Mouse (Mus musculus): Measurements from ENCODE around the gene Suclg2. TPM values are rescaled to one million over a fixed set of nuclear protein-coding genes. Genes with fewer than 3 reads are reported as not detected.

Gene Suclg2
- polyA plus RNA-seq, 1 experiment from 2014 or later: 78.5 TPM

DNA sequence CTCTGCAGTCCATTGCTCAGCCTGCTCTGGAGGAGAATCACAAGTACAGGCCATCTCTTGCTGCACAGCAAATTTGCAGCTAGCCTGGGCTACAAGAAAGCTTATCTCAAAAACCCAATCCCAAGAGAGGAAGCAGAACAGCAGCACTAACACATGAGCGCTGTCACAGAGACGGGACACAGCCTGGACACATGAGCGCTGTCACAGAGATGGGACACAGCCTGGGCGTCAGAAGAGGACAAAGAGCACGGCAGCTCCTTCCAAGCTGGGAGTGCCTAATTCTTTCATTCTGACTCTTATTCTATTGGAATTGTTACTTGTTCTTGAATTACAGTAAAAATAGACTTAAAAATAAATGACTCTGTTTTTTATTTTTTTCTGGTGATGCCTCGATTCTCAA is 126.2 kb downstream of the Suclg2 start:
- no peak for TF ChIP-seq CTCF (IDR thresholded peaks at IDR 0.05; ENCODE audit: low read depth)
- Histone ChIP-seq H3K27ac (ENCODE audit: low read depth) (no peak overlapping the region), H3K4me2 (no peak overlapping the region), H3K27me3 (ENCODE audit: insufficient read depth, low read length) (no peaks in the 10 kb centered on the region), H3K36me3 (ENCODE audit: insufficient read depth) (peaks cover 7% of the 10 kb centered on the region; the same call in 1 of the 2 replicates), H3K9ac (no peak overlapping the region), H3K9me3 (ENCODE audit: low read depth, low read length) (no peaks in the 10 kb centered on the region), H3K4me1 (ENCODE audit: insufficient read depth) (peaks cover 3% of the 10 kb centered on the region; the same call in 1 of the 2 replicates), H3K4me3 (ENCODE audit: low read depth, low read length) (no peak overlapping the region)
- DNase-seq (no peak), ATAC-seq (ENCODE audit: insufficient read depth) (no peak)
- 81% methylated on average over 6 of the region's 6 CpGs for WGBS

DNA sequence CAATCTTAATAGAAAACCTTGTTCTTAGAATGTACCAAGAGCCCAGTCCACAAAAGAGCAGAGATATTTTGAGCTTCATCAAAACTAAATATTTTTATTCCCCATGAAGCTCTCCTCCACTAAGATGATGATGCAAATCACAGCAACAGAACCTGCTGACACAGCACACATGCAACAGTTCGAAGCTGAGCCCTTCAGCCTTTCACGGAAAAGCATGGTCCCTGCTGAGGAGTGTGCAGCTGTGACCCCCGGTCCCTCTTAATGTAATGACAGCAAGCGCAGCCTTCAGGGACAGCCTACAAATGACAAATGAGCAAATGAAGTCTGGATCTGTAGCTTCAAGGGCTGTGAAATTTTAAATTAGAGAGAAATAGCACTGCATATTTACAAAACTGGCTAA is 128.1 kb downstream of the Suclg2 start:
- Histone ChIP-seq H3K27me3 (ENCODE audit: insufficient read depth, low read length) (no peaks in the 10 kb centered on the region), H3K27ac (ENCODE audit: low read depth) (no peak overlapping the region), H3K4me2 (no peak overlapping the region), H3K4me3 (ENCODE audit: low read depth, low read length) (no peak overlapping the region), H3K4me1 (ENCODE audit: insufficient read depth) (no peaks in the 10 kb centered on the region), H3K9me3 (ENCODE audit: low read depth, low read length) (no peaks in the 10 kb centered on the region), H3K9ac (no peak overlapping the region), H3K36me3 (ENCODE audit: insufficient read depth) (peaks cover 10% of the 10 kb centered on the region; the same call in 1 of the 2 replicates)
- WGBS: 38% methylated on average over 4 of the region's 4 CpGs
- no peak for TF ChIP-seq CTCF (IDR thresholded peaks at IDR 0.05; ENCODE audit: low read depth)
- DNase-seq (no peak), ATAC-seq (ENCODE audit: insufficient read depth) (no peak)

DNA sequence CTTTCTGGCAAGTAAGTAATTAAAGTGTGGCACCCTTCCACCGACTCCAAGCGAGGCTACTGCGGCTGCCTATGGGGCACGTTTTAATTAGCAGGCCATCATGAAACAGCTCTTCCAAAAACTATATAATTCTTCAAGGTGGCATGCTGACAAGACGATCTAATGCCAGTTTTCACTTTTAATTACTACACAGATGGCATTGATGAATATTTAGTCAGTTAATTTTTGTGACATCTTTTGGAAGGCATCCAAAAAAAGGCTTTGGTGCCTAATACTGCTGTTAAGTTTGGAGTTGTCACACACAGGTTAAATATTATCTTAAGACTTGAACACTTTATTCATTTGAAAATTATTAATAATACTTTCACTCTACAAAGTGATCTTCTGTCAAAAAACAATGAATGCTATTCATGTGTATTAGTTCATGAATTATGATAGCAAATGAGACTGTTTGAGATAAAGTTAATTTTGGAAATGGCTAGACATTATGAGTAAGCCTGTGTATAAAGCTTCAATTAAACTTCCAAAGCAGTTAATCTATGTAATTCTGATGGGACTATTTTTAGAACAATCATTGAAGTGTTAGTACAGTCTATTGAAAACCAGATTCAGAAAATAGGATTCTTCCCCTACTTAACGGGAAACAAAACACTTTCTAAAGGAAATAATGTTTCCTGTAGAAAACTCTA is 131.3 kb downstream of the Suclg2 start:
- Histone ChIP-seq H3K27ac (ENCODE audit: low read depth) (no peak overlapping the region), H3K4me3 (ENCODE audit: low read depth, low read length) (no peak overlapping the region), H3K4me2 (no peak overlapping the region), H3K27me3 (ENCODE audit: insufficient read depth, low read length) (no peaks in the 10 kb centered on the region), H3K4me1 (ENCODE audit: insufficient read depth) (no peaks in the 10 kb centered on the region), H3K9ac (no peak overlapping the region), H3K36me3 (ENCODE audit: insufficient read depth) (0 out of 2 replicates have a peak, but pooled peaks cover 2% of the 10 kb centered on the region), H3K9me3 (ENCODE audit: low read depth, low read length) (no peaks in the 10 kb centered on the region)
- TF ChIP-seq CTCF (IDR thresholded peaks at IDR 0.05; ENCODE audit: low read depth): no peak
- WGBS: 67% methylated on average over 6 of the region's 6 CpGs
- ATAC-seq (ENCODE audit: insufficient read depth) (no peak), DNase-seq (no peak)

DNA sequence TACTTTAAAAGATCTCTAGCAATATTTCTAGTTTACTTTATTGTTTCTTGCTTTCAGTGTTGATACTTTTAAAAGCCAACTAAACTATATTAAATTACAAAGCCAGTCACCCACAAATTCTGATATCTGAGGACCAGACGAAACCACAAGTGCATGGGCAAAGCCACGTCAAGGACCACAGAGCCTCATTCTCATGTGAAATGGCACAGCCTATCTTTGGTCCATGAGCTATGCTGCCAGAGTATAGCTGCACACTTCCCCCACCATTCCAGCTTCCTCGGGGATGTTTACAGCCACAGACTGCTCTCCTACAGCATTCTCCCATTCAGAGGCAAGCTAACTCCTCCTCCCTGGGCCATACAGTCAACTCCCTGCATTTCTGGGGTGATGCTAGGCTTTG is 136.7 kb downstream of the Suclg2 start:
- no peak overlapping the region for H3K27ac ChIP-seq (ENCODE audit: low read depth)
- no peak overlapping the region for H3K4me2 ChIP-seq
- DNase-seq: no peak
- no peak for TF ChIP-seq CTCF (IDR thresholded peaks at IDR 0.05; ENCODE audit: low read depth)
- no peak overlapping the region for H3K9ac ChIP-seq
- ATAC-seq (ENCODE audit: insufficient read depth): no peak
- no peaks in the 10 kb centered on the region for H3K4me1 ChIP-seq (ENCODE audit: insufficient read depth)
- H3K36me3 ChIP-seq (ENCODE audit: insufficient read depth): 0 out of 2 replicates have a peak, but pooled peaks cover 5% of the 10 kb centered on the region
- 76% methylated on average over 3 of the region's 3 CpGs for WGBS
- H3K9me3 ChIP-seq (ENCODE audit: low read depth, low read length): no peaks in the 10 kb centered on the region
- H3K4me3 ChIP-seq (ENCODE audit: low read depth, low read length): no peak overlapping the region
- no peaks in the 10 kb centered on the region for H3K27me3 ChIP-seq (ENCODE audit: insufficient read depth, low read length)

DNA sequence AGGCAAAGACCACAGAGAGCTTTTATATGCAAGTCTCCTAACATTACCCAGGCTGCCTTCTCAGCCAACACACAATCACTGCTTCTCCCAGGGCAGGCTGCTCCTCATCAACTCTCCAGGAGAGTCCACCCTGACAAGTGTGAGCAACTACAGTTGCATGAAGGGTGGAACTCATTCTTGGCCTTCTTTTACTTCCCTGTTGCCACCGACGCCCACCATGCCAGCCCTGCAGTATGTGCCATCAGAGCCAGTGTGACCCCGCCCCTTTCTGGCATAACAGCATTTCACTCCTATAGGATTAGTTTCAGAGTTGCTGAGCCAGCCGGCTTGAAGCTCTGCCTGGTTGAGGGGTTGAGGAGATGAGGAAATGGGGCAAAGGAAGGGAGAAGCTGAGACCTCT is 138.8 kb downstream of the Suclg2 start:
- no peak for TF ChIP-seq CTCF (IDR thresholded peaks at IDR 0.05; ENCODE audit: low read depth)
- no peak for DNase-seq
- WGBS: 78% methylated on average over 4 of the region's 4 CpGs
- Histone ChIP-seq H3K9me3 (ENCODE audit: low read depth, low read length) (no peaks in the 10 kb centered on the region), H3K36me3 (ENCODE audit: insufficient read depth) (0 out of 2 replicates have a peak, but pooled peaks cover 3% of the 10 kb centered on the region), H3K27ac (ENCODE audit: low read depth) (no peak overlapping the region), H3K4me3 (ENCODE audit: low read depth, low read length) (no peak overlapping the region), H3K27me3 (ENCODE audit: insufficient read depth, low read length) (no peaks in the 10 kb centered on the region), H3K9ac (no peak overlapping the region), H3K4me1 (ENCODE audit: insufficient read depth) (no peaks in the 10 kb centered on the region), H3K4me2 (no peak overlapping the region)
- ATAC-seq (ENCODE audit: insufficient read depth): no peak

DNA sequence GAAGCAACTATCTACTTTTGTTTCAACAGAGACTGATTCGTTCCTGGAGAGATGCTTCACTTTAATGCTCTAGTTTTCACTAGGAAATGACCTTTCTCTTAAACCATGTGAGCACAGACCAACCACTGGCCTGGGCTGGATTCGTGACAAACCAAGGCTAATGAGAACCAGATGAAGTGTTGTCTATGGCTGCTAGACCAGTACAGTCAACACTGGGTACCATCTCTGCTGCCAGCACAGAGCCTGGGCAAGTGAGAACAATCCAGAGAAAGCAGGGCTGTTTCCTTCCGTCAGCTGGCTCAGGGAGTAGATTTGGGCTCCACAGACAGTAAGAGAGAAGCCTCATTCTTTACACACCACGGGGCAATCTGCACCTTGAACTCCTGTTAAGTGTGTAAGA is 143.1 kb downstream of the Suclg2 start:
- no peaks in the 10 kb centered on the region for H3K4me1 ChIP-seq (ENCODE audit: insufficient read depth)
- H3K36me3 ChIP-seq (ENCODE audit: insufficient read depth): 0 out of 2 replicates have a peak, but pooled peaks cover 5% of the 10 kb centered on the region
- H3K4me3 ChIP-seq (ENCODE audit: low read depth, low read length): no peak overlapping the region
- H3K27me3 ChIP-seq (ENCODE audit: insufficient read depth, low read length): no peaks in the 10 kb centered on the region
- DNase-seq (no peak), ATAC-seq (ENCODE audit: insufficient read depth) (no peak)
- H3K27ac ChIP-seq (ENCODE audit: low read depth): no peak overlapping the region
- no peak overlapping the region for H3K9ac ChIP-seq
- WGBS: 56% methylated on average over 4 of the region's 4 CpGs
- no peak for TF ChIP-seq CTCF (IDR thresholded peaks at IDR 0.05; ENCODE audit: low read depth)
- H3K9me3 ChIP-seq (ENCODE audit: low read depth, low read length): no peaks in the 10 kb centered on the region
- H3K4me2 ChIP-seq: no peak overlapping the region

DNA sequence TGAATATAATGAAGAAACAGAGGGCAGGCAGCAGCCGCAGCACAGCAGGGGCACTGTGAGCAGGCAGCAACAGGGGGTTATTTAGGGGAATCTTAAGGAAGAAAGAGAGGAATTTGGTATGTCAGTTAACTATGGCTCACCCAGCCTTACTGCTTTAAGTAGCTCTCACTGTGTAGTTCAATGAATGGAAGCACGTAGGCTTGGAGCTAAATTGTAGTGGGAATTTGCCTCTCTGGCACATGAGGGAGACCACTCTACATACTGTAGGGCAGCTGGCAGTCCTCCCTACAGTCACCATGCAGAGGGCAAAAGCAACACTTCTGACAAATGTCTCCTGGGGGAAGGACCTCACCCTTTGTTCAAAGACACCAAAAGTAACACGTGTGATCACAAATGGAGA is 143.7 kb downstream of the Suclg2 start:
- Histone ChIP-seq H3K4me2 (no peak overlapping the region), H3K27ac (ENCODE audit: low read depth) (peak overlapping the region; percentile 67; the same call in 1 of the 2 replicates), H3K4me1 (ENCODE audit: insufficient read depth) (no peaks in the 10 kb centered on the region), H3K36me3 (ENCODE audit: insufficient read depth) (0 out of 2 replicates have a peak, but pooled peaks cover 5% of the 10 kb centered on the region), H3K27me3 (ENCODE audit: insufficient read depth, low read length) (no peaks in the 10 kb centered on the region), H3K9ac (no peak overlapping the region), H3K9me3 (ENCODE audit: low read depth, low read length) (no peaks in the 10 kb centered on the region), H3K4me3 (ENCODE audit: low read depth, low read length) (no peak overlapping the region)
- DNase-seq (peak; percentile 19), ATAC-seq (ENCODE audit: insufficient read depth) (peak; percentile 52; the same call in 1 of the 2 replicates)
- WGBS: 48% methylated on average over 3 of the region's 3 CpGs
- TF ChIP-seq CTCF (IDR thresholded peaks at IDR 0.05; ENCODE audit: low read depth): no peak
